ENCODE assay signal across 22 mouse cellular contexts in genomic region chr2:129246436-129246835, GRCm38 (mm10). TPM values are rescaled to one million over a fixed set of nuclear protein-coding genes. Genes with fewer than 3 reads are reported as not detected.
DNase-seq lines count a peak whose midpoint lies in the region; ATAC-seq lines count a peak whose summit lies in the region.
"Had no signal": no experiment of that assay in that cellular context is flagged by ENCODE, and none has a peak within 500 bp of the region (broad histone marks: within the 10 kb centered on the region; RNA-seq: fewer than 3 reads in every experiment).

No protein-coding gene starts in this region.

- H3K9me3 ChIP-seq in liver, embryonic 13.5 days (replicated peaks) = no peaks in the 10 kb centered on the region
- no peaks in the 10 kb centered on the region for H3K9me3 ChIP-seq in liver, embryonic 11.5 days (ENCODE audit: control insufficient read depth, low read length)
- H3K9me3 ChIP-seq: embryonic facial prominence, embryonic 15.5 days; forebrain, embryonic 10.5 days; forebrain, embryonic 15.5 days had no signal

- H3K4me2 ChIP-seq in liver, embryonic 13.5 days = no peak overlapping the region
- no peak overlapping the region for H3K4me2 ChIP-seq in liver, embryonic 11.5 days
- H3K4me2 ChIP-seq: embryonic facial prominence, embryonic 15.5 days; forebrain, embryonic 15.5 days had no signal

- peaks cover 6% of the 10 kb centered on the region; the same call in 1 of the 2 replicates for H3K27me3 ChIP-seq in liver, embryonic 13.5 days
- H3K27me3 ChIP-seq in liver, embryonic 11.5 days (replicated peaks; ENCODE audit: control insufficient read depth, insufficient read depth, low read length) = no peaks in the 10 kb centered on the region
- H3K27me3 ChIP-seq: embryonic facial prominence, embryonic 15.5 days; forebrain, embryonic 15.5 days had no signal

- H3K36me3 ChIP-seq in liver, embryonic 13.5 days = no peaks in the 10 kb centered on the region
- no peaks in the 10 kb centered on the region for H3K36me3 ChIP-seq in liver, embryonic 11.5 days (ENCODE audit: control insufficient read depth, insufficient read depth, low read length)
- H3K36me3 ChIP-seq: embryonic facial prominence, embryonic 15.5 days; forebrain, embryonic 10.5 days; forebrain, embryonic 15.5 days had no signal

- 69% methylated on average over 7 of the region's 7 CpGs for WGBS in liver, embryonic 13.5 days (ENCODE audit: insufficient replicate concordance)
- 73% methylated on average over 7 of the region's 7 CpGs for WGBS in liver, embryonic 11.5 days

- H3K9ac ChIP-seq in liver, embryonic 13.5 days = no peak overlapping the region
- no peak overlapping the region for H3K9ac ChIP-seq in liver, embryonic 11.5 days (ENCODE audit: low read depth, low read length)
- H3K9ac ChIP-seq: embryonic facial prominence, embryonic 15.5 days; forebrain, embryonic 15.5 days had no signal

- H3K4me1 ChIP-seq in liver, embryonic 13.5 days (replicated peaks) = peaks cover 51% of the 10 kb centered on the region
- H3K4me1 ChIP-seq in liver, embryonic 11.5 days (replicated peaks; ENCODE audit: control insufficient read depth, insufficient read depth, low read length) = peaks cover 10% of the 10 kb centered on the region
- H3K4me1 ChIP-seq: forebrain, embryonic 15.5 days had no signal

- no peak overlapping the region for H3K4me3 ChIP-seq in liver, embryonic 13.5 days (replicated peaks)
- H3K4me3 ChIP-seq in liver, embryonic 11.5 days (ENCODE audit: low read depth, low read length) = no peak overlapping the region
- H3K4me3 ChIP-seq: embryonic facial prominence, embryonic 15.5 days; erythroblast, embryonic 14.5 days; forebrain, embryonic 10.5 days; forebrain, embryonic 15.5 days had no signal

- peak overlapping the region; percentile 13; the same call in 1 of the 2 replicates for H3K27ac ChIP-seq in liver, embryonic 13.5 days
- H3K27ac ChIP-seq in liver, embryonic 11.5 days (ENCODE audit: low read depth, low read length) = no peak overlapping the region
- H3K27ac ChIP-seq: embryonic facial prominence, embryonic 15.5 days; forebrain, embryonic 10.5 days; forebrain, embryonic 15.5 days had no signal

- intact Hi-C loops in heart, postnatal 10 days (cut with DNase I) = no loop called here

- no peak for ATAC-seq in liver, embryonic 13.5 days (ENCODE audit: low read depth)
- ATAC-seq in liver, embryonic 11.5 days (replicated peaks; ENCODE audit: low FRiP score) = no peak
- ATAC-seq: forebrain, embryonic 15.5 days; hindbrain, embryonic 16.5 days; inflammation-experienced regulatory T-cells, adult 6 months had no signal

- DNase-seq in heart, adult 11 months = peak; percentile 79
- no peak for DNase-seq in heart, postnatal 10 days
- no peak for DNase-seq in liver, embryonic 13.5 days
- no peak for DNase-seq in liver, embryonic 11.5 days (ENCODE audit: low spot score)
- DNase-seq in ZHBTc4 (ENCODE audit: low read depth, low spot score) = peak; percentile 56
- DNase-seq in spleen, postnatal 14 days (ENCODE audit: low spot score in 2 of 2) = no peak
- DNase-seq in layer of hippocampus, adult 8-10 months (ENCODE audit: low spot score in 2 of 2) = no peak
- DNase-seq: adrenal gland, adult 8-10 months; cerebellum, adult 11 months; cerebellum, adult 8-10 months; cerebellum, postnatal 14 days; embryo, embryonic 11 days; gastrocnemius, postnatal 36 days; heart, adult 18-20 months; heart, postnatal 36 days had no signal

RNA-seq across cellular contexts. Expression of gene Slc20a1, which starts 47.9 kb away (rescaled TPM):
- total RNA-seq in heart, postnatal 10 days (2021) = 10 to 100 TPM; 15.3 to 18.8 TPM
- 48.6 and 55.8 TPM in 2 replicates for polyA plus RNA-seq in liver, embryonic 13.5 days (2015; fragmentation: Nextera tagmentation; extraction: Ambion mirVana)
- polyA plus RNA-seq in liver, embryonic 11.5 days (2014; fragmentation: Nextera tagmentation; extraction: Ambion mirVana) = 69.5 and 71.8 TPM in 2 replicates
- total RNA-seq in layer of hippocampus, adult 8-10 months (2022) = 100 to 1,000 TPM; 143 to 159 (median 145) TPM

RNA-seq across cellular contexts. Expression of gene Ckap2l, which starts 50.6 kb away (rescaled TPM):
- total RNA-seq in heart, postnatal 10 days (2021) = 10 to 100 TPM; 11.8 to 13.4 TPM
- polyA plus RNA-seq in liver, embryonic 13.5 days (2015; fragmentation: Nextera tagmentation; extraction: Ambion mirVana) = 22.5 and 36.2 TPM in 2 replicates
- 55.1 and 63.7 TPM in 2 replicates for polyA plus RNA-seq in liver, embryonic 11.5 days (2014; fragmentation: Nextera tagmentation; extraction: Ambion mirVana)
- total RNA-seq in layer of hippocampus, adult 8-10 months (2022) = under 1 TPM; 0.18 to 0.54 (median 0.46) TPM
- total RNA-seq: gastrocnemius, adult 8-10 months had no signal

Comparison
In these comparisons a context has a peak if more than half of its experiments do, and no peak if none do; other contexts are left out.
1. DNase-seq: peak in heart, adult 11 months (single experiment) and ZHBTc4 (single experiment); none in heart, postnatal 10 days (0 of 2), liver, embryonic 13.5 days (single experiment), liver, embryonic 11.5 days (single experiment), spleen, postnatal 14 days (0 of 2) and layer of hippocampus, adult 8-10 months (0 of 2).
2. RNA of gene Slc20a1, which starts 47.9 kb away (total RNA-seq): 143 to 159 TPM in layer of hippocampus, adult 8-10 months; 15.3 to 18.8 TPM in heart, postnatal 10 days; every median in the first group is over 4 times any median in the second.
3. RNA of gene Ckap2l, which starts 50.6 kb away (total RNA-seq): 11.8 to 13.4 TPM in heart, postnatal 10 days; 0.18 to 0.54 TPM in layer of hippocampus, adult 8-10 months; every median in the first group is over 4 times any median in the second.